Mouse (Mus musculus) MEL (cell line): ENCODE results near the gene Clptm1. TPM values are rescaled to one million over a fixed set of nuclear protein-coding genes. Genes with fewer than 3 reads are reported as not detected.
A peak's percentile ranks its signal among the peaks of the same experiment; 100 is the strongest.

Source experiments
- DNase-seq: peaks from one replicate; pipeline ENCODE4 v3.0.0; 2011; ENCODE audit warnings: low read depth, low spot score
- H3K27ac ChIP-seq: 2 replicates; pipeline ENCODE4 v1.5.1; 2012; ENCODE audit warnings: low read depth, mild to moderate bottlenecking, control low read depth, low read length, moderate library complexity; ENCODE audit not compliant: control insufficient read depth
- H3K27me3 ChIP-seq, 2 experiments: fragments of 150-350 bp in 1 of 2; sonication (generic) in 1 of 2; 2 replicates each; pipeline ENCODE4 v1.6.1; 2012; ENCODE audit warnings: low read length in 2 of 2, mild to moderate bottlenecking in 2 of 2, improper control_type of control experiment in 1 of 2, moderate library complexity in 1 of 2; ENCODE audit not compliant: insufficient read depth in 2 of 2, control insufficient read depth in 1 of 2
- H3K36me3 ChIP-seq, 2 experiments: 2 replicates each; pipeline ENCODE4 v1.6.1; 2012 to 2014; ENCODE audit warnings: low read length in 2 of 2, improper control_type of control experiment in 1 of 2, inconsistent platforms in 1 of 2, mild to moderate bottlenecking in 1 of 2; ENCODE audit not compliant: insufficient read depth in 2 of 2, control insufficient read depth in 1 of 2
- H3K4me1 ChIP-seq, 2 experiments: fragments of 150-350 bp in 1 of 2; sonication (generic) in 1 of 2; 2 replicates each; pipeline ENCODE4 v1.6.1; 2012; ENCODE audit warnings: low read length in 2 of 2, improper control_type of control experiment in 1 of 2, mild to moderate bottlenecking in 1 of 2; ENCODE audit not compliant: insufficient read depth in 2 of 2, control insufficient read depth in 1 of 2
- H3K4me3 ChIP-seq, 2 experiments: fragments of 150-350 bp in 1 of 2; sonication (generic) in 1 of 2; 2 replicates each; pipeline ENCODE4 v1.5.1; 2012; ENCODE audit warnings: low read depth in 2 of 2, low read length in 2 of 2, mild to moderate bottlenecking in 2 of 2, moderate library complexity in 2 of 2, control low read depth in 1 of 2, improper control_type of control experiment in 1 of 2; ENCODE audit not compliant: control insufficient read depth in 1 of 2, insufficient read depth in 1 of 2
- H3K79me2 ChIP-seq: 2 replicates; pipeline ENCODE4 v1.6.1; 2012; ENCODE audit warnings: mild to moderate bottlenecking, low read length, moderate library complexity; ENCODE audit not compliant: control insufficient read depth, poor library complexity, insufficient read depth
- H3K9ac ChIP-seq: 2 replicates; pipeline ENCODE4 v1.6.1; 2012; ENCODE audit warnings: low read depth, mild to moderate bottlenecking, control low read depth, low read length, moderate library complexity; ENCODE audit not compliant: control insufficient read depth, poor library complexity, severe bottlenecking
- H3K9me3 ChIP-seq: fragments of 150-350 bp; sonication (generic); replicated peaks from 2 replicates; pipeline ENCODE4 v1.6.1; 2012; ENCODE audit warnings: mild to moderate bottlenecking, low read length, improper control_type of control experiment, moderate library complexity; ENCODE audit not compliant: insufficient read depth
- ELF1 ChIP-seq: IDR thresholded peaks from 2 replicates; pipeline ENCODE4 v1.6.1; 2014; ENCODE audit warnings: low read depth, mild to moderate bottlenecking, inconsistent platforms, low read length, improper control_type of control experiment, moderate library complexity
- EP300 ChIP-seq, 2 experiments: IDR thresholded peaks; 2 replicates each; pipeline ENCODE4 v1.6.1; 2011; ENCODE audit warnings: improper control_type of control experiment in 2 of 2, low read length in 2 of 2, low read depth in 1 of 2, mild to moderate bottlenecking in 1 of 2
- GATA1 ChIP-seq: IDR thresholded peaks from 2 replicates; pipeline ENCODE4 v1.6.1; 2011; ENCODE audit warnings: low read depth, low read length, improper control_type of control experiment
- MAZ ChIP-seq: IDR thresholded peaks from 2 replicates; pipeline ENCODE4 v1.6.1; 2012; ENCODE audit warnings: low read depth, mild to moderate bottlenecking, inconsistent platforms, low read length, improper control_type of control experiment
- MXI1 ChIP-seq: IDR thresholded peaks from 2 replicates; pipeline ENCODE4 v1.6.1; 2011; ENCODE audit warnings: mild to moderate bottlenecking, low read depth, low read length, improper control_type of control experiment
- MYB ChIP-seq: IDR thresholded peaks from 2 replicates; pipeline ENCODE4 v1.6.1; 2011; ENCODE audit warnings: mild to moderate bottlenecking, low read depth, low read length, improper control_type of control experiment
- POLR2AphosphoS2 ChIP-seq: IDR thresholded peaks from 2 replicates; pipeline ENCODE4 v1.6.1; 2011; ENCODE audit warnings: low read length, improper control_type of control experiment
- RAD21 ChIP-seq: IDR thresholded peaks from 2 replicates; pipeline ENCODE4 v1.6.1; 2011; ENCODE audit warnings: mild to moderate bottlenecking, low read depth, low read length, improper control_type of control experiment
- RCOR1 ChIP-seq: IDR thresholded peaks from 2 replicates; pipeline ENCODE4 v1.6.1; 2012; ENCODE audit warnings: low read depth, mild to moderate bottlenecking, inconsistent platforms, low read length, improper control_type of control experiment
- SIN3A ChIP-seq: IDR thresholded peaks from 2 replicates; pipeline ENCODE4 v1.6.1; 2012; ENCODE audit warnings: low read length, improper control_type of control experiment, inconsistent platforms
- TAL1 ChIP-seq: IDR thresholded peaks from 2 replicates; pipeline ENCODE4 v1.6.1; 2012; ENCODE audit warnings: mild to moderate bottlenecking, inconsistent platforms, low read length, moderate library complexity, mixed read lengths
- TBP ChIP-seq: IDR thresholded peaks from 2 replicates; pipeline ENCODE4 v1.8.0; 2011; ENCODE audit warnings: low read depth, low read length, improper control_type of control experiment
- TCF12 ChIP-seq: IDR thresholded peaks from 2 replicates; pipeline ENCODE4 v1.6.1; 2014; ENCODE audit warnings: low read depth, mild to moderate bottlenecking, inconsistent platforms, low read length, improper control_type of control experiment, moderate library complexity
- USF1 ChIP-seq: IDR thresholded peaks from 2 replicates; pipeline ENCODE4 v1.6.1; 2014; ENCODE audit warnings: low read depth, mild to moderate bottlenecking, inconsistent platforms, low read length, improper control_type of control experiment, moderate library complexity
- USF2 ChIP-seq, 2 experiments: IDR thresholded peaks; 2 replicates each; pipeline ENCODE4 v1.6.1; 2011 to 2012; ENCODE audit warnings: improper control_type of control experiment in 2 of 2, low read length in 2 of 2, borderline replicate concordance in 1 of 2, inconsistent platforms in 1 of 2, low read depth in 1 of 2, mild to moderate bottlenecking in 1 of 2; ENCODE audit not compliant: insufficient read depth in 1 of 2
- polyA plus RNA-seq, 2 experiments: library from polyadenylated mRNA; stranded (reverse) in 1 of 2; unstranded in 1 of 2; fragments of >175 nt in 1 of 2; fragments of >200 nt in 1 of 2; gene quantifications; 2 replicates each; pipeline versions ENCODE4 v1.2.1 to v1.2.4; 2012; ENCODE audit warnings: low replicate concordance in 2 of 2, low read depth in 1 of 2; ENCODE audit not compliant: insufficient read length in 2 of 2, insufficient read depth in 1 of 2, missing spikeins in 1 of 2
- total RNA-seq: library from RNA; depleted of rRNA; stranded (reverse); fragments of 300-350 nt; gene quantifications from 2 replicates; pipeline ENCODE4 v1.2.3, GENCODE M21; 2012

The Clptm1 gene
- total and polyA plus RNA-seq, 3 experiments = 58.5 to 102 (median 62.4) TPM

- H3K4me1 ChIP-seq = peaks cover 4 to 13% of the 10 kb centered on the region in 2 experiments
- no peaks in the 10 kb centered on the region; the same call in 1 of the 2 replicates for H3K79me2 ChIP-seq
- no peak overlapping the region for H3K4me3 ChIP-seq
- H3K27me3 ChIP-seq = no peaks in the 10 kb centered on the region
- 0 out of 2 replicates have a peak, but pooled peaks have one; percentile 12 for TF ChIP-seq TBP
- TF ChIP-seq SIN3A = peak; percentile 52
- TF ChIP-seq MXI1 = peak; percentile 49; the same call in 1 of the 2 replicates
- no peak for TF ChIP-seq ELF1
- peak; percentile 72 to 82 for TF ChIP-seq EP300 (IDR thresholded peaks at IDR 0.05; ENCODE audit: low read depth in 1 of 2, low read length in 2 of 2)
- TF ChIP-seq RCOR1 = 0 out of 2 replicates have a peak, but pooled peaks have one; percentile 15
- peak; percentile 84 for TF ChIP-seq GATA1
- TF ChIP-seq USF1 = no peak
- TF ChIP-seq TAL1 = peak; percentile 88
- TF ChIP-seq POLR2AphosphoS2 = no peak
- TF ChIP-seq MYB = no peak
- TF ChIP-seq TCF12 = peak; percentile 83
- TF ChIP-seq RAD21 = no peak
- no peak for TF ChIP-seq USF2 (IDR thresholded peaks at IDR 0.05; ENCODE audit: borderline replicate concordance in 1 of 2, insufficient read depth in 1 of 2, low read depth in 1 of 2, low read length in 2 of 2)
- TF ChIP-seq MAZ = no peak
- peak overlapping the region; percentile 17; the same call in 1 of the 2 replicates for H3K27ac ChIP-seq
- no peak overlapping the region for H3K9ac ChIP-seq
- peak; percentile 76 for DNase-seq
- H3K36me3 ChIP-seq = peaks cover 3 to 11% of the 10 kb centered on the region in 2 experiments
- H3K9me3 ChIP-seq = no peaks in the 10 kb centered on the region
These were observed 32.1 kb downstream of the Clptm1 start for GRCm38 (mm10) chr7:19632720-19633119.

- H3K27ac ChIP-seq = peak overlapping the region; percentile 17; the same call in 1 of the 2 replicates
- H3K4me1 ChIP-seq = peaks cover 4 to 15% of the 10 kb centered on the region in 2 experiments
These were observed 32.6 kb downstream of the Clptm1 start for GRCm38 (mm10) chr7:19632275-19632674.

More at GRCm38 (mm10) chr7:19632275-19632674, 32.6 kb downstream of the Clptm1 start:
- no peak for DNase-seq
- Histone ChIP-seq H3K79me2 (no peaks in the 10 kb centered on the region; the same call in 1 of the 2 replicates), H3K27me3 (no peaks in the 10 kb centered on the region), H3K9me3 (no peaks in the 10 kb centered on the region), H3K9ac (no peak overlapping the region), H3K4me3 (no peak overlapping the region), H3K36me3 (peaks cover 1 to 12% of the 10 kb centered on the region in 2 experiments)
- TF ChIP-seq ELF1 (no peak), POLR2AphosphoS2 (0 out of 2 replicates have a peak, but pooled peaks have one; percentile 17)
